ENCODE assay signal across 22 mouse cellular contexts in genomic region chr15:69365440-69365839, GRCm38 (mm10).
DNase-seq lines count a peak whose midpoint lies in the region; ATAC-seq and TF ChIP-seq lines count a peak whose summit lies in the region.
"Had no signal": no experiment of that assay in that cellular context is flagged by ENCODE, and none has a peak within 500 bp of the region (broad histone marks: within the 10 kb centered on the region; RNA-seq: fewer than 3 reads in every experiment).

No protein-coding gene starts in this region.

- peak; percentile 11 for DNase-seq in kidney, adult 2 months
- DNase-seq in kidney, postnatal 4 days: no peak
- DNase-seq in kidney, adult 9 months: peak; percentile 14
- peak; percentile 96 for DNase-seq in liver, adult 2 months (ENCODE audit: extremely low read depth, low read depth, low spot score)
- no peak for DNase-seq in liver, embryonic 11.5 days (ENCODE audit: low spot score)
- no peak for DNase-seq in liver, postnatal 0 days
- DNase-seq in liver: no peak
- DNase-seq: adrenal gland, adult 2 months; adrenal gland, adult 8-10 months; adrenal gland, postnatal 10 days; adrenal gland, postnatal 14 days; adrenal gland, postnatal 25 days; adrenal gland, postnatal 36 days; B cell, adult 2 months; cerebellum, adult 11 months; cerebellum, adult 11-12 months had no signal

- H3K4me1 ChIP-seq in kidney, adult 2 months (ENCODE audit: control insufficient read depth, insufficient read depth, low read length): no peaks in the 10 kb centered on the region
- H3K4me1 ChIP-seq in kidney, embryonic 15.5 days: no peaks in the 10 kb centered on the region
- H3K4me1 ChIP-seq in liver, adult 2 months (ENCODE audit: control insufficient read depth, insufficient read depth, low read length): 0 out of 2 replicates have a peak, but pooled peaks cover 1% of the 10 kb centered on the region
- H3K4me1 ChIP-seq in liver, embryonic 11.5 days (replicated peaks; ENCODE audit: control insufficient read depth, insufficient read depth, low read length): no peaks in the 10 kb centered on the region
- H3K4me1 ChIP-seq in liver, postnatal 0 days (ENCODE audit: insufficient read depth): no peaks in the 10 kb centered on the region

- H3K36me3 ChIP-seq in kidney, adult 2 months (ENCODE audit: control insufficient read depth, insufficient read depth, low read length): no peaks in the 10 kb centered on the region
- no peaks in the 10 kb centered on the region for H3K36me3 ChIP-seq in kidney, embryonic 15.5 days
- H3K36me3 ChIP-seq in liver, adult 2 months (ENCODE audit: control insufficient read depth, insufficient read depth, low read length): no peaks in the 10 kb centered on the region
- no peaks in the 10 kb centered on the region for H3K36me3 ChIP-seq in liver, embryonic 11.5 days (ENCODE audit: control insufficient read depth, insufficient read depth, low read length)
- H3K36me3 ChIP-seq in liver, postnatal 0 days (replicated peaks; ENCODE audit: insufficient read depth, low read length): no peaks in the 10 kb centered on the region
- H3K36me3 ChIP-seq: G1E had no signal

- H3K27me3 ChIP-seq in kidney, adult 2 months (replicated peaks; ENCODE audit: control insufficient read depth, insufficient read depth, low read length): no peaks in the 10 kb centered on the region
- no peaks in the 10 kb centered on the region for H3K27me3 ChIP-seq in kidney, embryonic 15.5 days
- no peaks in the 10 kb centered on the region for H3K27me3 ChIP-seq in liver, adult 2 months (ENCODE audit: control insufficient read depth, insufficient read depth, low read length)
- H3K27me3 ChIP-seq in liver, embryonic 11.5 days (replicated peaks; ENCODE audit: control insufficient read depth, insufficient read depth, low read length): no peaks in the 10 kb centered on the region
- no peaks in the 10 kb centered on the region for H3K27me3 ChIP-seq in liver, postnatal 0 days (ENCODE audit: insufficient read depth, low read length)
- H3K27me3 ChIP-seq: CH12.LX, Patski had no signal

- TF ChIP-seq POLR2A in kidney, adult 2 months (IDR thresholded peaks at IDR 0.05; ENCODE audit: low read depth, low read length): no peak
- no peak for TF ChIP-seq POLR2A in liver, adult 2 months (IDR thresholded peaks at IDR 0.05; ENCODE audit: extremely low read depth, insufficient read depth, low read length)

- H3K27ac ChIP-seq in kidney, adult 2 months (ENCODE audit: insufficient read depth, low read depth, low read length): no peak overlapping the region
- no peak overlapping the region for H3K27ac ChIP-seq in kidney, embryonic 15.5 days
- H3K27ac ChIP-seq in liver, adult 2 months (replicated peaks; ENCODE audit: insufficient read depth, low read depth, low read length): peak overlapping the region; percentile 96
- H3K27ac ChIP-seq in liver, embryonic 11.5 days (ENCODE audit: low read depth, low read length): no peak overlapping the region
- no peak overlapping the region for H3K27ac ChIP-seq in liver, postnatal 0 days (ENCODE audit: low read depth)

- no peak for TF ChIP-seq EP300 in liver, postnatal 0 days (IDR thresholded peaks at IDR 0.05; ENCODE audit: low read depth)

- H3K9ac ChIP-seq in kidney, embryonic 15.5 days: no peak overlapping the region
- H3K9ac ChIP-seq in liver, adult 2 months (ENCODE audit: low read depth, low read length): no peak overlapping the region
- H3K9ac ChIP-seq in liver, embryonic 11.5 days (ENCODE audit: low read depth, low read length): no peak overlapping the region
- no peak overlapping the region for H3K9ac ChIP-seq in liver, postnatal 0 days (replicated peaks)

- no peak overlapping the region for H3K4me3 ChIP-seq in kidney, adult 2 months (ENCODE audit: insufficient read depth, low read depth, low read length)
- H3K4me3 ChIP-seq in kidney, embryonic 15.5 days (replicated peaks): no peak overlapping the region
- H3K4me3 ChIP-seq in liver, adult 2 months (ENCODE audit: insufficient read depth, low read depth, low read length): no peak overlapping the region
- H3K4me3 ChIP-seq in liver, embryonic 11.5 days (ENCODE audit: low read depth, low read length): no peak overlapping the region
- no peak overlapping the region for H3K4me3 ChIP-seq in liver, postnatal 0 days (ENCODE audit: low read depth, low read length)

- no peak for TF ChIP-seq CTCF in kidney, adult 2 months (conservative IDR thresholded peaks at IDR 0.05; ENCODE audit: insufficient read depth, insufficient read length, low read depth, low read length)
- TF ChIP-seq CTCF in liver, adult 2 months (IDR thresholded peaks at IDR 0.05; ENCODE audit: low read depth, low read length): no peak
- TF ChIP-seq CTCF in liver, postnatal 0 days (IDR thresholded peaks at IDR 0.05; ENCODE audit: low read depth): no peak

- no peak for ATAC-seq in kidney, embryonic 15.5 days (replicated peaks; ENCODE audit: low FRiP score)
- no peak for ATAC-seq in liver, embryonic 11.5 days (replicated peaks; ENCODE audit: low FRiP score)
- peak; percentile 68 for ATAC-seq in liver, postnatal 0 days
- ATAC-seq: activated CD4-positive, CD25-positive, alpha-beta regulatory T cell, adult 4 months; CD4-positive, CD25-positive, alpha-beta regulatory T cell, adult 4 months; Patski had no signal

- no peaks in the 10 kb centered on the region for H3K79me2 ChIP-seq in liver, adult 2 months (ENCODE audit: control insufficient read depth, insufficient read depth, low read length)

- H3K9me3 ChIP-seq in kidney, embryonic 15.5 days (replicated peaks): no peaks in the 10 kb centered on the region
- no peaks in the 10 kb centered on the region for H3K9me3 ChIP-seq in liver, embryonic 11.5 days (ENCODE audit: control insufficient read depth, low read length)
- H3K9me3 ChIP-seq in liver, postnatal 0 days (ENCODE audit: low read length): no peaks in the 10 kb centered on the region
- H3K9me3 ChIP-seq: G1E had no signal

- no peak overlapping the region for H3K4me2 ChIP-seq in kidney, embryonic 15.5 days
- H3K4me2 ChIP-seq in liver, embryonic 11.5 days: no peak overlapping the region
- no peak overlapping the region for H3K4me2 ChIP-seq in liver, postnatal 0 days (ENCODE audit: low read depth, low read length)

Comparison
In these comparisons a context has a peak if more than half of its experiments do, and no peak if none do; other contexts are left out.
1. DNase-seq: peak in kidney, adult 2 months (single experiment), kidney, adult 9 months (single experiment) and liver, adult 2 months (single experiment); none in kidney, postnatal 4 days (0 of 2), liver, embryonic 11.5 days (single experiment), liver, postnatal 0 days (single experiment) and liver (single experiment).